Mouse (Mus musculus): ENCODE measurements at regions not wholly inside any gene's neighbourhood (a gene's known extent, or its start where the extent isn't known, plus 50 kb on each side); places are given as distances from the start of the nearest gene placed in this dataset.

- DNase-seq (ENCODE audit: low spot score in 2 of 2), result no peak
Observed at GRCm38 (mm10) chr10:18907276-18907960, 62.6 kb downstream of the Perp start.

GRCm38 (mm10) chr10:18909307-18909706 lies 64.5 kb downstream of the Perp start:
- DNase-seq (ENCODE audit: low spot score in 2 of 2), result no peak

- DNase-seq (ENCODE audit: low spot score in 2 of 2), result peak; percentile 19 to 50
Observed at GRCm38 (mm10) chr10:18910898-18911297, 66.1 kb downstream of the Perp start.

GRCm38 (mm10) chr10:18917120-18917616 lies 72.3 kb downstream of the Perp start:
- no peak for DNase-seq (ENCODE audit: low spot score in 2 of 2)

GRCm38 (mm10) chr10:18923088-18923821 lies 78.4 kb downstream of the Perp start:
- no peak for DNase-seq (ENCODE audit: low spot score in 2 of 2)

GRCm38 (mm10) chr10:18927811-18928210 lies 83.0 kb downstream of the Perp start:
- no peak for DNase-seq (ENCODE audit: low spot score in 2 of 2)

GRCm38 (mm10) chr10:18931344-18931743 lies 84.1 kb downstream of the Tnfaip3 start:
- no peak for DNase-seq (ENCODE audit: low spot score in 2 of 2)

- no peak for DNase-seq (ENCODE audit: low spot score in 2 of 2)
Observed at GRCm38 (mm10) chr10:18941447-18941846, 74.0 kb downstream of the Tnfaip3 start.

GRCm38 (mm10) chr10:18941908-18942307 lies 73.5 kb downstream of the Tnfaip3 start:
- no peak for DNase-seq (ENCODE audit: low spot score in 2 of 2)

- no peak for DNase-seq (ENCODE audit: low spot score in 2 of 2)
Observed at GRCm38 (mm10) chr10:18943296-18944075, 72.0 kb downstream of the Tnfaip3 start.

- no peak for DNase-seq (ENCODE audit: low spot score in 2 of 2)
Observed at GRCm38 (mm10) chr10:18946727-18947126, 68.7 kb downstream of the Tnfaip3 start.

Measured in layer of hippocampus, postnatal 10 days (tissue).